24 mouse cellular contexts compared by ENCODE assay signal in genomic region chr19:32789535-32789934, GRCm38 (mm10). TPM values are rescaled to one million over a fixed set of nuclear protein-coding genes. Genes with fewer than 3 reads are reported as not detected.
DNase-seq lines count a peak whose midpoint lies in the region; ATAC-seq and TF ChIP-seq lines count a peak whose summit lies in the region.
"Had no signal": no experiment of that assay in that cellular context is flagged by ENCODE, and none has a peak within 500 bp of the region (broad histone marks: within the 10 kb centered on the region; RNA-seq: fewer than 3 reads in every experiment).

No protein-coding gene starts in this region.

- no peak overlapping the region for H3K9ac ChIP-seq in liver, embryonic 11.5 days (ENCODE audit: low read depth, low read length)
- H3K9ac ChIP-seq: forebrain, embryonic 12.5 days; heart, embryonic 12.5 days; limb, embryonic 13.5 days; liver, embryonic 15.5 days; neural tube, embryonic 15.5 days; stomach, embryonic 15.5 days had no signal

- 0 out of 2 replicates have a peak, but pooled peaks cover 2% of the 10 kb centered on the region for H3K36me3 ChIP-seq in liver, embryonic 11.5 days (ENCODE audit: control insufficient read depth, insufficient read depth, low read length)
- H3K36me3 ChIP-seq: neural tube, embryonic 15.5 days; stomach, embryonic 15.5 days had no signal

- no peak for TF ChIP-seq CTCF in bone marrow macrophage, adult 2 months (IDR thresholded peaks at IDR 0.05; ENCODE audit: low read depth, low read length)

- H3K4me3 ChIP-seq in liver, embryonic 11.5 days (ENCODE audit: low read depth, low read length), result no peak overlapping the region
- peak overlapping the region; percentile 54 for H3K4me3 ChIP-seq in bone marrow macrophage, adult 2 months (ENCODE audit: insufficient read depth, low read length)
- H3K4me3 ChIP-seq: forebrain, embryonic 12.5 days; heart, embryonic 12.5 days; limb, embryonic 13.5 days; liver, embryonic 15.5 days; neural tube, embryonic 15.5 days; stomach, embryonic 15.5 days had no signal

- H3K4me2 ChIP-seq in liver, embryonic 11.5 days, result peak overlapping the region; percentile 22; the same call in 1 of the 2 replicates
- H3K4me2 ChIP-seq: forebrain, embryonic 12.5 days; heart, embryonic 12.5 days; limb, embryonic 13.5 days; liver, embryonic 15.5 days; neural tube, embryonic 15.5 days; stomach, embryonic 15.5 days had no signal

- 65% methylated on average over 3 of the region's 3 CpGs for WGBS in liver, embryonic 11.5 days

- H3K9me3 ChIP-seq in liver, embryonic 11.5 days (ENCODE audit: control insufficient read depth, low read length), result no peaks in the 10 kb centered on the region
- H3K9me3 ChIP-seq: forebrain, embryonic 12.5 days; heart, embryonic 12.5 days; limb, embryonic 13.5 days; liver, embryonic 15.5 days; megakaryocyte, embryonic 14.5 days; neural tube, embryonic 15.5 days; stomach, embryonic 15.5 days had no signal

- no peak for DNase-seq in frontal cortex, postnatal 36 days (ENCODE audit: low spot score in 2 of 2)
- DNase-seq in liver, embryonic 11.5 days (ENCODE audit: low spot score), result no peak
- DNase-seq in liver, result no peak
- DNase-seq in testis, postnatal 14 days (ENCODE audit: low spot score), result no peak
- DNase-seq: adrenal gland, postnatal 14 days; cerebellum, adult 11 months; cerebellum, adult 9-11 months; heart, postnatal 14 days; kidney, adult 2 months; kidney, postnatal 14 days; layer of hippocampus, postnatal 36 days; lung, postnatal 10 days; thymus, adult 18-20 months; thymus, postnatal 36 days had no signal

- H3K4me1 ChIP-seq in liver, embryonic 11.5 days (replicated peaks; ENCODE audit: control insufficient read depth, insufficient read depth, low read length), result peaks cover 15% of the 10 kb centered on the region
- H3K4me1 ChIP-seq in bone marrow macrophage, adult 2 months (ENCODE audit: control insufficient read depth, insufficient read depth, low read length), result peaks cover 45% of the 10 kb centered on the region

- 0 out of 2 replicates have a peak, but pooled peaks have one; percentile 4 for ATAC-seq in frontal cortex, adult (ENCODE audit: low TSS enrichment)
- no peak for ATAC-seq in liver, embryonic 11.5 days (replicated peaks; ENCODE audit: low FRiP score)
- ATAC-seq in megakaryocyte, adult 5-6 weeks (ENCODE audit: poor library complexity, severe bottlenecking), result peak; percentile 58

- H3K27me3 ChIP-seq in liver, embryonic 11.5 days (replicated peaks; ENCODE audit: control insufficient read depth, insufficient read depth, low read length), result no peaks in the 10 kb centered on the region
- H3K27me3 ChIP-seq: forebrain, embryonic 12.5 days; heart, embryonic 12.5 days; limb, embryonic 13.5 days; liver, embryonic 15.5 days; megakaryocyte, embryonic 14.5 days; neural tube, embryonic 15.5 days; stomach, embryonic 15.5 days had no signal

- no peak overlapping the region for H3K27ac ChIP-seq in liver, embryonic 11.5 days (ENCODE audit: low read depth, low read length)
- peak overlapping the region; percentile 94 for H3K27ac ChIP-seq in bone marrow macrophage, adult 2 months (ENCODE audit: insufficient read depth, low read depth, low read length)
- H3K27ac ChIP-seq: forebrain, embryonic 12.5 days; limb, embryonic 13.5 days; liver, embryonic 15.5 days; neural tube, embryonic 15.5 days; stomach, embryonic 15.5 days had no signal

- no peak for TF ChIP-seq POLR2A in bone marrow macrophage, adult 2 months (IDR thresholded peaks at IDR 0.05; ENCODE audit: borderline replicate concordance, low read depth, low read length)

RNA-seq across cellular contexts. Expression of gene Pten, which starts 32.2 kb away (rescaled TPM):
- 6.6 and 6.8 TPM in 2 replicates for polyA plus RNA-seq in liver, embryonic 11.5 days (2014; fragmentation: Nextera tagmentation; extraction: Ambion mirVana)
- 62.7 and 70.4 TPM in 2 replicates for polyA plus RNA-seq in bone marrow macrophage, adult 2 months (2012; ENCODE audit: insufficient read depth, insufficient read length, missing spikeins)
- 110 and 114 TPM in 2 replicates for total RNA-seq in megakaryocyte, adult 5-6 weeks (2015)
- 110 and 133 TPM in 2 replicates for total RNA-seq in megakaryocyte, adult 5-6 weeks (2017)

RNA-seq across cellular contexts. Expression of gene Atad1, which starts 49.9 kb away (rescaled TPM):
- 58.3 and 58.6 TPM in 2 replicates for polyA plus RNA-seq in liver, embryonic 11.5 days (2014; fragmentation: Nextera tagmentation; extraction: Ambion mirVana)
- polyA plus RNA-seq in bone marrow macrophage, adult 2 months (2012; ENCODE audit: insufficient read depth, insufficient read length, missing spikeins), result 52.2 and 75.6 TPM in 2 replicates
- total RNA-seq in megakaryocyte, adult 5-6 weeks (2015), result 58.6 and 66.9 TPM in 2 replicates
- 45.1 and 49.3 TPM in 2 replicates for total RNA-seq in megakaryocyte, adult 5-6 weeks (2017)
